Mouse (Mus musculus) thymus, postnatal 0 days (tissue): ENCODE data around the gene Tardbp. TPM values are rescaled to one million over a fixed set of nuclear protein-coding genes. Genes with fewer than 3 reads are reported as not detected.

Experiments
- DNase-seq: peaks from one replicate; pipeline ENCODE4 v3.0.0-alpha.2; 2015; ENCODE audit warnings: low spot score
- polyA plus RNA-seq: library from polyadenylated mRNA; unstranded; fragments of >200 nt; fragmentation: Nextera tagmentation; extraction: Ambion mirVana; gene quantifications from 2 replicates; pipeline ENCODE4 v1.2.1, GENCODE M21; 2015

Gene Tardbp
- polyA plus RNA-seq, 1 experiment from 2014 or later = 343 TPM

- DNase-seq = no peak
Observed at GRCm38 (mm10) chr4:148639455-148639854, 12.6 kb upstream of the Tardbp start.

GRCm38 (mm10) chr4:148638302-148638701 lies 11.5 kb upstream of the Tardbp start:
- DNase-seq = no peak

- no peak for DNase-seq
Observed at GRCm38 (mm10) chr4:148635309-148635708, 8.5 kb upstream of the Tardbp start.

GRCm38 (mm10) chr4:148633395-148634061 lies 6.7 kb upstream of the Tardbp start:
- no peak for DNase-seq

GRCm38 (mm10) chr4:148632013-148632692 lies 5.3 kb upstream of the Tardbp start:
- DNase-seq = no peak

- no peak for DNase-seq
Observed at GRCm38 (mm10) chr4:148627246-148627645, 427 bp upstream of the Tardbp start.

- peak; percentile 72 for DNase-seq
Observed at GRCm38 (mm10) chr4:148625756-148626622, 830 bp downstream of the Tardbp start.

GRCm38 (mm10) chr4:148625010-148625409 lies 1.8 kb downstream of the Tardbp start:
- DNase-seq = no peak

GRCm38 (mm10) chr4:148623609-148624008 lies 3.2 kb downstream of the Tardbp start:
- DNase-seq = no peak

GRCm38 (mm10) chr4:148622485-148622884 lies 4.3 kb downstream of the Tardbp start:
- no peak for DNase-seq

- no peak for DNase-seq
Observed at GRCm38 (mm10) chr4:148620718-148621117, 6.1 kb downstream of the Tardbp start.

- no peak for DNase-seq
Observed at GRCm38 (mm10) chr4:148619805-148620204, 7.0 kb downstream of the Tardbp start.

GRCm38 (mm10) chr4:148613738-148614137 lies 13.1 kb downstream of the Tardbp start:
- DNase-seq = no peak

GRCm38 (mm10) chr4:148612557-148612956 lies 14.3 kb downstream of the Tardbp start:
- no peak for DNase-seq

- no peak for DNase-seq
Observed at GRCm38 (mm10) chr4:148610631-148611364, 16.0 kb downstream of the Tardbp start.

- no peak for DNase-seq
Observed at GRCm38 (mm10) chr4:148609805-148610204, 17.0 kb downstream of the Tardbp start.

- DNase-seq = peak; percentile 73
Observed at GRCm38 (mm10) chr4:148607758-148608157, 19.1 kb downstream of the Tardbp start.

GRCm38 (mm10) chr4:148604541-148605165 lies 22.2 kb downstream of the Tardbp start:
- DNase-seq = peak; percentile 68

GRCm38 (mm10) chr4:148604141-148604540 lies 22.7 kb downstream of the Tardbp start:
- DNase-seq = no peak

GRCm38 (mm10) chr4:148603376-148604139 lies 23.3 kb downstream of the Tardbp start:
- DNase-seq = no peak
